Mouse (Mus musculus): Measurements from ENCODE around the gene Zfp280b.
"Not testable (repeated sequence)": the region's sequence is repeated elsewhere in the genome, so short reads cannot be mapped to it uniquely, and the experiment has no call there.

Zfp280b gene

GRCm38 (mm10) chr10:76032402-76033118 is at the start of gene Zfp280b:
Gene Zfp280b (plus strand): TSS chr10:76032650.
- peak; percentile 62 to 80 for DNase-seq (ENCODE audit: low read depth in 1 of 2, low spot score in 2 of 2)

- no peak for DNase-seq (ENCODE audit: low read depth in 1 of 2, low spot score in 2 of 2)
Observed at GRCm38 (mm10) chr10:75990430-75991042, 41.9 kb upstream of the Zfp280b start.

- no peak for DNase-seq (ENCODE audit: low read depth in 1 of 2, low spot score in 2 of 2)
Observed at GRCm38 (mm10) chr10:75993616-75994240, 38.7 kb upstream of the Zfp280b start.

- not testable (repeated sequence) for DNase-seq (ENCODE audit: low read depth in 1 of 2, low spot score in 2 of 2)
Observed at GRCm38 (mm10) chr10:75994531-75995210, 37.8 kb upstream of the Zfp280b start.

GRCm38 (mm10) chr10:75995463-75995862 is 37.0 kb upstream of the Zfp280b start:
- DNase-seq (ENCODE audit: low read depth in 1 of 2, low spot score in 2 of 2), result no peak

- DNase-seq (ENCODE audit: low read depth in 1 of 2, low spot score in 2 of 2), result no peak
Observed at GRCm38 (mm10) chr10:75996315-75996714, 36.1 kb upstream of the Zfp280b start.

- DNase-seq (ENCODE audit: low read depth in 1 of 2, low spot score in 2 of 2), result no peak
Observed at GRCm38 (mm10) chr10:76001160-76001559, 31.3 kb upstream of the Zfp280b start.

- DNase-seq (ENCODE audit: low read depth in 1 of 2, low spot score in 2 of 2), result no peak
Observed at GRCm38 (mm10) chr10:76002101-76002521, 30.3 kb upstream of the Zfp280b start.

GRCm38 (mm10) chr10:76002615-76003014 is 29.8 kb upstream of the Zfp280b start:
- no peak for DNase-seq (ENCODE audit: low read depth in 1 of 2, low spot score in 2 of 2)

GRCm38 (mm10) chr10:76003221-76003620 is 29.2 kb upstream of the Zfp280b start:
- no peak for DNase-seq (ENCODE audit: low read depth in 1 of 2, low spot score in 2 of 2)

- no peak for DNase-seq (ENCODE audit: low read depth in 1 of 2, low spot score in 2 of 2)
Observed at GRCm38 (mm10) chr10:76006385-76006784, 26.1 kb upstream of the Zfp280b start.

- no peak for DNase-seq (ENCODE audit: low read depth in 1 of 2, low spot score in 2 of 2)
Observed at GRCm38 (mm10) chr10:76009812-76010211, 22.6 kb upstream of the Zfp280b start.

GRCm38 (mm10) chr10:76012922-76013321 is 19.5 kb upstream of the Zfp280b start:
- DNase-seq (ENCODE audit: low read depth in 1 of 2, low spot score in 2 of 2), result no peak

GRCm38 (mm10) chr10:76016886-76017285 is 15.6 kb upstream of the Zfp280b start:
- no peak for DNase-seq (ENCODE audit: low read depth in 1 of 2, low spot score in 2 of 2)

GRCm38 (mm10) chr10:76021728-76022127 is 10.7 kb upstream of the Zfp280b start:
- no peak for DNase-seq (ENCODE audit: low read depth in 1 of 2, low spot score in 2 of 2)

GRCm38 (mm10) chr10:76023921-76024320 is 8.5 kb upstream of the Zfp280b start:
- no peak for DNase-seq (ENCODE audit: low read depth in 1 of 2, low spot score in 2 of 2)

- no peak for DNase-seq (ENCODE audit: low read depth in 1 of 2, low spot score in 2 of 2)
Observed at GRCm38 (mm10) chr10:76025470-76026190, 6.8 kb upstream of the Zfp280b start.

- DNase-seq (ENCODE audit: low read depth in 1 of 2, low spot score in 2 of 2), result no peak
Observed at GRCm38 (mm10) chr10:76027127-76028015, 5.1 kb upstream of the Zfp280b start.

- DNase-seq (ENCODE audit: low read depth in 1 of 2, low spot score in 2 of 2), result no peak
Observed at GRCm38 (mm10) chr10:76028016-76028366, 4.5 kb upstream of the Zfp280b start.

GRCm38 (mm10) chr10:76028396-76028795 is 4.1 kb upstream of the Zfp280b start:
- DNase-seq (ENCODE audit: low read depth in 1 of 2, low spot score in 2 of 2), result no peak
